Mouse (Mus musculus) embryonic facial prominence, embryonic 14.5 days (tissue): Measurements from ENCODE around the gene Rerg. TPM values are rescaled to one million over a fixed set of nuclear protein-coding genes. Genes with fewer than 3 reads are reported as not detected.

ENCODE experiments used
- ATAC-seq: fragments of 200-750 bp; cut with Nextera tagmentation; 2 replicates; pipeline ENCODE4 v1.8.0; 2017; ENCODE audit warnings: low read depth, moderate number of reproducible peaks, moderate TSS enrichment
- DNase-seq: peaks from one replicate; pipeline ENCODE4 v3.0.0-alpha.2; 2015; ENCODE audit warnings: low spot score
- H3K27ac ChIP-seq: fragments of 300-500 bp; sonication (generic); replicated peaks from 2 replicates; pipeline ENCODE4 v1.5.1; 2014; ENCODE audit warnings: low read depth, mild to moderate bottlenecking, low read length, moderate library complexity
- H3K27me3 ChIP-seq: fragments of 300-500 bp; sonication (generic); replicated peaks from 2 replicates; pipeline ENCODE4 v1.6.1; 2014; ENCODE audit warnings: low read length; ENCODE audit not compliant: control insufficient read depth, insufficient read depth
- H3K36me3 ChIP-seq: fragments of 300-500 bp; sonication (generic); 2 replicates; pipeline ENCODE4 v1.6.1; 2014; ENCODE audit warnings: low read length, mixed read lengths; ENCODE audit not compliant: control insufficient read depth, insufficient read depth
- H3K4me1 ChIP-seq: fragments of 300-500 bp; sonication (generic); 2 replicates; pipeline ENCODE4 v1.6.1; 2014; ENCODE audit warnings: antibody characterized with exemption, low read length; ENCODE audit not compliant: control insufficient read depth, insufficient read depth
- H3K4me2 ChIP-seq: fragments of 300-500 bp; sonication (generic); 2 replicates; pipeline ENCODE4 v1.6.1; 2014; ENCODE audit warnings: low read depth, mild to moderate bottlenecking, low read length, moderate library complexity, mixed read lengths
- H3K4me3 ChIP-seq: fragments of 300-500 bp; sonication (generic); 2 replicates; pipeline ENCODE4 v1.5.1; 2014; ENCODE audit warnings: low read depth, mild to moderate bottlenecking, low read length
- H3K9ac ChIP-seq: fragments of 300-500 bp; sonication (generic); 2 replicates; pipeline ENCODE4 v1.6.1; 2014; ENCODE audit warnings: low read depth, mild to moderate bottlenecking, low read length, moderate library complexity, mixed read lengths
- H3K9me3 ChIP-seq: fragments of 300-500 bp; sonication (generic); 2 replicates; pipeline ENCODE4 v1.6.1; 2016; ENCODE audit warnings: low read length; ENCODE audit not compliant: control insufficient read depth
- WGBS: fragments of 180-500 bp; shearing (Covaris S2); extraction: QIAGEN DNeasy Blood & Tissue Kit; methylation state at CpG from one replicate; pipeline ENCODE4 v1.1.7; 2014; 5-methylcytosine and 5-hydroxymethylcytosine counted together
- polyA plus RNA-seq: library from polyadenylated mRNA; unstranded; fragments of >200 nt; fragmentation: Nextera tagmentation; extraction: Ambion mirVana; gene quantifications from 2 replicates; pipeline ENCODE4 v1.2.1, GENCODE M21; 2014

The Rerg gene
- polyA plus RNA-seq, 1 experiment from 2014 or later: 26.0 TPM

GRCm38 (mm10) chr6:137024541-137024940, 145.8 kb downstream of the Rerg start:
- no peak overlapping the region for H3K27ac ChIP-seq
- DNase-seq: no peak
- H3K36me3 ChIP-seq: no peaks in the 10 kb centered on the region
- 0 out of 2 replicates have a peak, but pooled peaks cover 4% of the 10 kb centered on the region for H3K4me1 ChIP-seq
- no peaks in the 10 kb centered on the region for H3K9me3 ChIP-seq
- no peak overlapping the region for H3K4me2 ChIP-seq
- WGBS: 78% methylated on average over 2 of the region's 2 CpGs
- H3K4me3 ChIP-seq: no peak overlapping the region
- H3K27me3 ChIP-seq: no peaks in the 10 kb centered on the region
- no peak for ATAC-seq
- no peak overlapping the region for H3K9ac ChIP-seq

GRCm38 (mm10) chr6:137017216-137017973, 152.9 kb downstream of the Rerg start:
- Histone ChIP-seq H3K4me3 (no peak overlapping the region), H3K27me3 (no peaks in the 10 kb centered on the region), H3K4me2 (no peak overlapping the region), H3K36me3 (no peaks in the 10 kb centered on the region), H3K9ac (no peak overlapping the region), H3K9me3 (no peaks in the 10 kb centered on the region), H3K4me1 (peaks cover 4% of the 10 kb centered on the region; the same call in 1 of the 2 replicates), H3K27ac (peak overlapping the region; percentile 65)
- DNase-seq (no peak), ATAC-seq (no peak)
- 70% methylated on average over 7 of the region's 7 CpGs for WGBS

GRCm38 (mm10) chr6:137014346-137014745, 156.0 kb downstream of the Rerg start:
- WGBS: 70% methylated on average over 6 of the region's 6 CpGs
- DNase-seq (no peak), ATAC-seq (no peak)
- Histone ChIP-seq H3K4me1 (peaks cover 2% of the 10 kb centered on the region; the same call in 1 of the 2 replicates), H3K4me2 (no peak overlapping the region), H3K9ac (no peak overlapping the region), H3K27me3 (no peaks in the 10 kb centered on the region), H3K4me3 (no peak overlapping the region), H3K9me3 (no peaks in the 10 kb centered on the region), H3K36me3 (no peaks in the 10 kb centered on the region), H3K27ac (no peak overlapping the region)

GRCm38 (mm10) chr6:137011187-137011586, 159.1 kb downstream of the Rerg start:
- H3K4me1 ChIP-seq: 0 out of 2 replicates have a peak, but pooled peaks cover 2% of the 10 kb centered on the region
- no peak overlapping the region for H3K4me2 ChIP-seq
- H3K9ac ChIP-seq: no peak overlapping the region
- no peaks in the 10 kb centered on the region for H3K36me3 ChIP-seq
- no peak for DNase-seq
- H3K9me3 ChIP-seq: no peaks in the 10 kb centered on the region
- H3K27me3 ChIP-seq: no peaks in the 10 kb centered on the region
- no peak overlapping the region for H3K27ac ChIP-seq
- WGBS: 65% methylated on average over 5 of the region's 5 CpGs
- no peak for ATAC-seq
- no peak overlapping the region for H3K4me3 ChIP-seq

Other genes with a start within 250 kb of the Rerg start
- 0.20 and 0.22 TPM in 2 replicates for gene Erp27, start 248.3 kb downstream of the Rerg start, polyA plus RNA-seq
- not detected in 2 replicates for gene Pde6h, start 246.7 kb downstream of the Rerg start, polyA plus RNA-seq
- gene Arhgdib, start 228.6 kb downstream of the Rerg start, polyA plus RNA-seq: 117 and 118 TPM in 2 replicates
- gene Ptpro, start 81.8 kb upstream of the Rerg start, polyA plus RNA-seq: 4.1 and 5.2 TPM in 2 replicates